Mouse (Mus musculus) megakaryocyte, adult 5-6 weeks (primary cell): ENCODE data around the gene Gdpd5. TPM values are rescaled to one million over a fixed set of nuclear protein-coding genes. Genes with fewer than 3 reads are reported as not detected.

ENCODE experiments used
- ATAC-seq: 2 replicates; pipeline ENCODE4 v1.8.0; 2016; ENCODE audit warnings: mild to moderate bottlenecking, inconsistent platforms; ENCODE audit not compliant: poor library complexity, severe bottlenecking
- total RNA-seq, 2 experiments: library from RNA; stranded (forward) in 1 of 2; stranded (reverse) in 1 of 2; fragments of 153-499, 151-499 nt in 1 of 2; fragments of 221-1000, 200-1000 nt in 1 of 2; gene quantifications; 2 replicates each; pipeline versions ENCODE4 v1.2.3 to v1.2.4; 2015 to 2017

Gdpd5 gene
- total RNA-seq, 2 experiments from 2014 or later, result 0.70 to 3.5 TPM

GRCm38 (mm10) chr7:99404031-99404735 lies 23.0 kb downstream of the Gdpd5 start:
- no peak for ATAC-seq

GRCm38 (mm10) chr7:99405386-99406155 lies 24.4 kb downstream of the Gdpd5 start:
- no peak for ATAC-seq

GRCm38 (mm10) chr7:99407598-99407997 lies 26.4 kb downstream of the Gdpd5 start:
- peak; percentile 88 for ATAC-seq

- ATAC-seq, result no peak
These were observed 28.4 kb downstream of the Gdpd5 start for GRCm38 (mm10) chr7:99409441-99410222.

- no peak for ATAC-seq
These were observed 29.1 kb downstream of the Gdpd5 start for GRCm38 (mm10) chr7:99410315-99410714.

- no peak for ATAC-seq
These were observed 30.0 kb downstream of the Gdpd5 start for GRCm38 (mm10) chr7:99411047-99411779.

- ATAC-seq, result no peak
These were observed 33.8 kb downstream of the Gdpd5 start for GRCm38 (mm10) chr7:99415045-99415444.

- no peak for ATAC-seq
These were observed 38.1 kb downstream of the Gdpd5 start for GRCm38 (mm10) chr7:99419311-99419710.

GRCm38 (mm10) chr7:99421006-99421405 lies 39.8 kb downstream of the Gdpd5 start:
- ATAC-seq, result no peak

GRCm38 (mm10) chr7:99424538-99425155 lies 43.4 kb downstream of the Gdpd5 start:
- ATAC-seq, result no peak

GRCm38 (mm10) chr7:99425706-99426105 lies 44.5 kb downstream of the Gdpd5 start:
- ATAC-seq, result no peak

GRCm38 (mm10) chr7:99427031-99427430 lies 45.8 kb downstream of the Gdpd5 start:
- no peak for ATAC-seq

- no peak for ATAC-seq
These were observed 46.8 kb downstream of the Gdpd5 start for GRCm38 (mm10) chr7:99427987-99428386.

GRCm38 (mm10) chr7:99428836-99429235 lies 47.6 kb downstream of the Gdpd5 start:
- ATAC-seq, result no peak

- no peak for ATAC-seq
These were observed 48.6 kb downstream of the Gdpd5 start for GRCm38 (mm10) chr7:99429786-99430185.

- ATAC-seq, result no peak
These were observed 49.0 kb downstream of the Gdpd5 start for GRCm38 (mm10) chr7:99430246-99430645.

- peak; percentile 55 for ATAC-seq
These were observed 51.0 kb downstream of the Gdpd5 start for GRCm38 (mm10) chr7:99432248-99432647.

GRCm38 (mm10) chr7:99432863-99433262 lies 51.6 kb downstream of the Gdpd5 start:
- ATAC-seq, result no peak

GRCm38 (mm10) chr7:99434672-99435250 lies 53.5 kb downstream of the Gdpd5 start:
- ATAC-seq, result peak; percentile 85

GRCm38 (mm10) chr7:99436530-99436929 lies 55.3 kb downstream of the Gdpd5 start:
- no peak for ATAC-seq
